Mouse (Mus musculus): ENCODE results near the gene Smyd3. TPM values are rescaled to one million over a fixed set of nuclear protein-coding genes. Genes with fewer than 3 reads are reported as not detected.
A peak's percentile ranks its signal among the peaks of the same experiment; 100 is the strongest.

Gene Smyd3
- 13.5 and 13.7 TPM in 2 replicates for polyA plus RNA-seq (2015; fragmentation: Nextera tagmentation; extraction: Ambion mirVana)

DNA sequence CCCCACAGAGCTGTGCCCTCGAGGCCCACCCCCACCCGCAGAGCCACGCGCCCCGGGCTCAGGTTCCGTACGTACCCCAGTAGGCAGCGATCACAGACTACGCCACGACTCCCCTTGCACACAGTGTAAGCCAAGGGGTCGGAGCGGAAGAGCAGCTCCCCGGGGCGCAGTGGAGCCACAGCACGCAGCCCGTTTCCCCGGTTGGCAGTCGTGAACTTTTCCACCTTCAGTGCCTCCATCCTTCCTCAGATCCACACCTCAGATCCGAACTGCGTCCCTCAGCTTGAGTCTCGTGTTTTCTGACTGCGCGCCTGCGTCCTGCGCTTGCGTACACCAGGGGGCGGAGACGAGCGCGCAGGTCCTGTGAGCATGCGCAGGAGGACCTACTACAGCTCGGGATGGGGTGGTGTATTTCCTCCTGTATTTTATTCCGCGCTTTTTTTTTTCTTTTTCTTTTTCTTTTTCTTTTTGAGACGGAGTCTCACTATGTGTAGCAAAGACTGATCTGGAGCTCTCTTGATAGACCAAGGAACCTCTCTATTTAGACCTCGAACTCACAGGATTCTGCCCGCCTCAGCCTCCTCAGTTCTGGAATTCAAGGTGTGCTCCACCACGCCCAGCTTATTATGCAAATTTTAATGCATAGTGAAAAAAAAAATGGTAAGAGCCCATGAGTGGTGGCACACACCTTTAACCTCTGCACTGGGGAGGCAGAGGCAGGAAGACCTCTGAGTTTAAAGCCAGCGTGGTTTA, at the start of gene Smyd3:
Gene Smyd3 (minus strand): TSS at position 329 of the 753 bp plus-strand sequence.
- H3K27ac ChIP-seq: no peak within 1 kb of the TSS
- peak within 1 kb of the TSS; percentile 67 for H3K4me3 ChIP-seq
- no peaks in the 10 kb centered on the region for H3K27me3 ChIP-seq
- peak; percentile 90 for ATAC-seq
- no peaks in the 10 kb centered on the region for H3K36me3 ChIP-seq (ENCODE audit: poor library complexity, severe bottlenecking)
- H3K4me2 ChIP-seq: peak within 1 kb of the TSS; percentile 97
- H3K9me3 ChIP-seq (replicated peaks): no peaks in the 10 kb centered on the region
- H3K4me1 ChIP-seq: peaks cover 11% of the 10 kb centered on the region
- 7% methylated on average over 39 of the region's 39 CpGs for WGBS
- peak within 1 kb of the TSS; percentile 69 for H3K9ac ChIP-seq

DNA sequence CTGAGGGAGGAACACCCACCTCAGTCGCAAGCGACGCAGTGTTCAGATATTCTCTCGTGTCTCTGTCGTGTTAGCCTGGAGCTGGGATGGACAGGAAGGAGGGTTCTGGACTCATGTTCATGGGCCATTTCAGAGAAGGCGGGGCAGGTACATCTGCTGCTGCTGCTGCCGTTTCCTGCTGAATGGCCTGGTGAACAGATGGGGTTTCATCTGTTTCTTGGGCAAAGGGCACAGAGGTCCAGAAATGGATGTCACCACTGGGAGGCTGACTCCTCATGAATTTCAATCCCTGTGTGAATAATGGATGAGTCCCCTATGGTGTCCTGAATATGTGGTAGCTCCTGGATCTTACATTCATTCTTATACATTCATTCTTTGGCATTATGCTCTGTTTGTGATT, 49.7 kb upstream of the Smyd3 start:
- ATAC-seq: peak; percentile 30; the same call in 1 of the 2 replicates

DNA sequence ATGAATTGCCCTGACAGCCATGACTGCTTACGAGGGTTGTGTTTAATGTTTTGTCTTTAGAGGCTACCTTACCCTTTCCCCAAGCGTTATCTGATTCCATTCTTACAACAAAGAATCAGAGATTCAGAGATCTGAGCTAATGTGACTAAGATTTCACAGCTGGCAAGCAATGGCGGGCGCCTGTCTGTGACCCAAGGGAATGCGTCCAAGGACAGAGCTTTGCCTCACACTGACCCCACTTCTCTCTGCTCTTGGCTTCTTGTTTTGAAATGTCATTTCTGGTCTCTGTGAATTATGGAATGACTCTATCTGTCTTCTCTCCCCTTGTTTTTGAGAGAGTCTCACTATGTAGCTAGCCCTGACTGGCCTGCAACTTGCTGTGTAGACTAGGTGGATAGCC, 46.1 kb upstream of the Smyd3 start:
- WGBS: 88% methylated on average over 5 of the region's 5 CpGs
- no peaks in the 10 kb centered on the region for H3K27me3 ChIP-seq
- H3K9me3 ChIP-seq (replicated peaks): no peaks in the 10 kb centered on the region
- no peak overlapping the region for H3K4me2 ChIP-seq
- H3K4me3 ChIP-seq: no peak overlapping the region
- H3K9ac ChIP-seq: no peak overlapping the region
- H3K36me3 ChIP-seq (ENCODE audit: poor library complexity, severe bottlenecking): no peaks in the 10 kb centered on the region
- no peak for ATAC-seq
- no peak overlapping the region for H3K27ac ChIP-seq
- peaks cover 17% of the 10 kb centered on the region for H3K4me1 ChIP-seq

More for the DNA sequence above, 49.7 kb upstream of the Smyd3 start:
- Histone ChIP-seq H3K4me2 (no peak overlapping the region), H3K36me3 (ENCODE audit: poor library complexity, severe bottlenecking) (no peaks in the 10 kb centered on the region), H3K9me3 (replicated peaks) (no peaks in the 10 kb centered on the region), H3K27ac (peak overlapping the region; percentile 45), H3K9ac (0 out of 2 replicates have a peak overlapping the region, but pooled peaks have one; percentile 13), H3K27me3 (no peaks in the 10 kb centered on the region), H3K4me3 (no peak overlapping the region), H3K4me1 (peaks cover 17% of the 10 kb centered on the region)
- 75% methylated on average over 7 of the region's 7 CpGs for WGBS

DNA sequence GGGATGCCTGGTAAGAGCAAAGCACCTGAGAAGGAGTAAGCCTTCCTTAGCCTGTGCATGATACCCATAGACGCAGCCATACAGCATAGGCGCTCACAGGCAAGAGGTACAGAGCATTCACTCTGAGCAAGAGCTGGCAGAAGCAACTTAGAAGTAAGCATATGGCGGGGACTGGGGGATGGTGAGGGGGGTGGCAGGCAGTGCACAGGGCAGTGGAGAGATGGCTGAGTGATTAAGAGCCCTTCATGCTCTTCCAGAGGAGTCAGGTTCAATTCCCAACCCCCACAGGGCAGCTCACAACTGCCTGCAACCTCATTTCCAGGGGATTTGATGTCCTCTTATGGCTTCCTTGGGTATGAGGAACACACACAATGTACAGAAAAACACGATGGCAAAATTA, 45.4 kb upstream of the Smyd3 start:
- no peaks in the 10 kb centered on the region for H3K36me3 ChIP-seq (ENCODE audit: poor library complexity, severe bottlenecking)
- no peak for ATAC-seq
- H3K9ac ChIP-seq: no peak overlapping the region
- H3K9me3 ChIP-seq (replicated peaks): no peaks in the 10 kb centered on the region
- 92% methylated on average over 4 of the region's 4 CpGs for WGBS
- no peak overlapping the region for H3K27ac ChIP-seq
- peaks cover 17% of the 10 kb centered on the region for H3K4me1 ChIP-seq
- no peak overlapping the region for H3K4me3 ChIP-seq
- no peak overlapping the region for H3K4me2 ChIP-seq
- H3K27me3 ChIP-seq: no peaks in the 10 kb centered on the region

DNA sequence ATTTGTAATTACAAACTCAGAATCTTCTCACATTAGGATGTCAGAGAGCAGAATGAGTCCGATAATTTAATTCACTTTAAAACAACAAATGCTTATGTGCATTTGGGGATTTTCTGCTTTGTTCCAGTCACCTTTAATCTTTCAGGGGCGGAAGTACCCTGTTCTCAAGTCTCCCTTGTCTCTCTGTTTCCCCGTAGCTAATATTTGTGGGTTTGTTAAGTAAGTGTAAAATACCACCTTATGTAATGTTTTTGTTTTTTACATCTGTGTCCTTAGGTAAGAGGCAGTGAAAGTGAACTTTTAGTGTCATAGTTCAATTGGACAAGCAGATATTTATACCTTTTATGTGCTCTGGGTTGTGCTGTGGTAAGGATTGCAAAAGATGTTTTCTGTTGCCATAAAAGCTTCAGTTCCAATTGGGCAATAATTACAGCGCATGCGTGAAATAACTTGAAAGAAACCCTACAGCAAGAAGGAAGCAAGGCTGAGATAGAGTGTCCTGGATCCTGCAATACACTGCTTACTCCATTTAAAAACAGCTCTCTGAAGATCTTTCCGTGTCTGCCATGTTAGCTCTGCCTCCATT, 43.1 kb upstream of the Smyd3 start:
- no peak for ATAC-seq
- H3K4me3 ChIP-seq: no peak overlapping the region
- no peaks in the 10 kb centered on the region for H3K9me3 ChIP-seq (replicated peaks)
- H3K9ac ChIP-seq: no peak overlapping the region
- H3K27me3 ChIP-seq: no peaks in the 10 kb centered on the region
- H3K4me2 ChIP-seq: no peak overlapping the region
- no peaks in the 10 kb centered on the region for H3K36me3 ChIP-seq (ENCODE audit: poor library complexity, severe bottlenecking)
- 0 out of 2 replicates have a peak, but pooled peaks cover 6% of the 10 kb centered on the region for H3K4me1 ChIP-seq
- WGBS: 93% methylated on average over 6 of the region's 6 CpGs
- no peak overlapping the region for H3K27ac ChIP-seq

DNA sequence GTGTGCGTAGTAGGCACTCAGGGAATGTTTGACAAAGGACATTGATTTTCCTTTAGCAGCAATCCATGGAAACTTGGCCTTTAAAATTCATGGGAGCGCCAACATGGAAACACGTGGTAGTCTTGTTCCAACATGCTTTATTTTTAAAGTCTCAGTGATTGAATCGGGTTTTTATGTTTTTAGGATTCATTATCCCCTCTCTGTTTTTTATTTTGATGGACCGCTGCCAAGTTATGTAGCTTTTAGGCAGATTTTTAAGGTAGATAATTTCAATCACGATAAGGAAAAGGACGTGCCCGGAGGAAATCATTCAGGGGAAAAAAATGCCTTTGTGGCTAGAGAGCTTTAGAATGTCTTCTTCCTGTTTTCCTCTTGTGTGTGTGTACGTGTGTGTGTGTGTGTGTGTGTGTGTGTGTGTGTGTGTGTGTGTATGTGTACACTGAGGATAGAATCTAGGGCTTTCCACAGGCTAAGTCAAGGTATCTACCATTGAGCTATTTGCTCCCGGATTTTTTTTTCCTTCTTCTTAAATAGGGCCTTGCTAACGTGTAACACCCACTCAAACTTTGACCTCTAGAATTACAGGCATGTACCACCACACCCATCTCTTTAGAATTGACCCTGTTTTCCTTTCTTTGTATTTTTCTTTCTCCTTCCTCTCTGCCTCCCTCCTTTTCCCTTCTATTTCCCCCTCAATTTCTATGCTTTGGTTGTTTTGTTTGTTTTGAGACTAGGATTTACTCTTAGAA, 41.8 kb upstream of the Smyd3 start:
- Histone ChIP-seq H3K4me3 (no peak overlapping the region), H3K4me2 (no peak overlapping the region), H3K27ac (no peak overlapping the region), H3K9ac (no peak overlapping the region), H3K27me3 (no peaks in the 10 kb centered on the region), H3K4me1 (0 out of 2 replicates have a peak, but pooled peaks cover 6% of the 10 kb centered on the region), H3K36me3 (ENCODE audit: poor library complexity, severe bottlenecking) (no peaks in the 10 kb centered on the region), H3K9me3 (replicated peaks) (no peaks in the 10 kb centered on the region)
- no peak for ATAC-seq
- WGBS: 84% methylated on average over 11 of the region's 11 CpGs

DNA sequence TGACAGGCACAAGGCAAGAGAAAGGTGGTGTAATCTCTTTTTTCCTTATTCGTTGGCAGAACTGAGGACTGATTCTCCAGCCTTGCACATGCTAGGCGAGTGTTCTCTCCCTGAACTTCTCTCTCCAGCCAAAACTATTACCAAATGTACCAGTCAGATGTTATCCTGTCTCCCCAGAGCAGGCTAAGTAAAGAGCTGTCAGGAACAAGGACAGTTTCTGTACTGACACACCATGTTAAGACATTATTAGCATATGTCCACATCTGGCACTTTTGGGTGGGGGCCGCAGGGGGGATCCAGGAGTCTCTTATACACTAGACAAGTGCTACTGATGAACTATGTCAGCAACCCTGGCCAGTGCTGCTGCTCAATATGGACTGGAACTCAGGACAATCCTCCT, 39.1 kb upstream of the Smyd3 start:
- Histone ChIP-seq H3K27me3 (no peaks in the 10 kb centered on the region), H3K9ac (no peak overlapping the region), H3K4me3 (no peak overlapping the region), H3K4me2 (no peak overlapping the region), H3K9me3 (replicated peaks) (no peaks in the 10 kb centered on the region), H3K4me1 (no peaks in the 10 kb centered on the region), H3K36me3 (ENCODE audit: poor library complexity, severe bottlenecking) (no peaks in the 10 kb centered on the region), H3K27ac (no peak overlapping the region)
- ATAC-seq: no peak
- 88% methylated on average over 3 of the region's 3 CpGs for WGBS

DNA sequence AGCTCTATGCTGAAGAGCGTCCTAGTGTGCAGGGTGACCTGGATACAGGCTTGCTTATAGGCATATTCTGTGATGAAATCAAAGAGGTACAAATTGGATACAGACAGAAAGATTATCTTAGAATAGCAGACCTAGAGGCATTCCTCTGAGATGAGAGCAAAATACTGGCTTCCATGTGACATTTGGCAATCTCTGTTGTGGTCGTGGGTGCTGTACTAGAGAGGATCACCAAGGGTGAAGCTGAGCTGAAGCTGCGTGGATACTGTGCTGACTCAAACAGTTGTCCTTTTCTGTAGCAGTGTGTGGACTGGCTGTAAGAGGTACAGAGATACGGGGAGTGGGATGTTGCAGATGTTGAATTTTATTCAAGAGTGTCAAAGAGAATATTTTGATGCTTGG, 36.1 kb upstream of the Smyd3 start:
- H3K27ac ChIP-seq: no peak overlapping the region
- no peaks in the 10 kb centered on the region for H3K4me1 ChIP-seq
- WGBS: 85% methylated on average over 4 of the region's 4 CpGs
- H3K27me3 ChIP-seq: no peaks in the 10 kb centered on the region
- no peak overlapping the region for H3K4me2 ChIP-seq
- no peak overlapping the region for H3K9ac ChIP-seq
- no peaks in the 10 kb centered on the region for H3K9me3 ChIP-seq (replicated peaks)
- ATAC-seq: no peak
- no peak overlapping the region for H3K4me3 ChIP-seq
- no peaks in the 10 kb centered on the region for H3K36me3 ChIP-seq (ENCODE audit: poor library complexity, severe bottlenecking)

DNA sequence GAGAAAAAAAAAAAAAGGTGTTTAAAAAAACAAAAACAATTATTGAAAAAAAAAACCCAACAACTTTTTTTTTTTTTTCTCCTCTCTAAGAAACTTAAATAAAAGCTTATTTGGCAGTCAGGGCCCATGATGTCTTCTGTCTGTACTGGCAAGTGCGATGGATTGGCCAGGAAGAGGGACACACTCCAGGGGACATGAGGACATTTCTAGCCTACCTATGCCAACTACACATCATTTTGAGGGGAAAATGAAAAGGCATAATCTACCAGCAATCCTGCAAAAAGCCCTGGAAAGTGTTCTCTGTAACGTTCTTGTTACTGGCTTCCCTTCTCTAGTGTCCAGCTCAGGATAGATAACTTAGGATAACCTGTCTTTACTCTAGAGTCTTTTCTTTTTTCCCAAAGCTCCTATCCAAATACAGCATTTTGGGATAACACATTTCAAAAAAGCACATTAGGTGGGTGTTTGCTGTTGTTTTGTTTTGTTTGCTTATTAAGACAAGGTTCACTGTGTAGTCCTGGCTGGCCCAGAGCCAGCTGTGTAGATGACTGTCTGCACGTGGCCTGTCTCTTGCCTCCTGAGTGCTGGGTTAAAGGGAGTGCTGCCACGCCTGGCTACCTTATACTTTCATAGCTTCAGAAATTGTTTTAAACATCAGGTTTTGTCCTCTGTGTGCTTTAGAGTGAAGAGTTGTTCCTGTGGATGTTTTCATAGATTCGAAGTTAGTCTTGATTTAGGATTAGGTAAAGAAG, 35.5 kb upstream of the Smyd3 start:
- Histone ChIP-seq H3K27ac (no peak overlapping the region), H3K4me1 (peaks cover 2% of the 10 kb centered on the region), H3K9me3 (replicated peaks) (no peaks in the 10 kb centered on the region), H3K27me3 (no peaks in the 10 kb centered on the region), H3K4me2 (no peak overlapping the region), H3K9ac (no peak overlapping the region), H3K36me3 (ENCODE audit: poor library complexity, severe bottlenecking) (no peaks in the 10 kb centered on the region), H3K4me3 (no peak overlapping the region)
- 70% methylated on average over 5 of the region's 5 CpGs for WGBS
- no peak for ATAC-seq

DNA sequence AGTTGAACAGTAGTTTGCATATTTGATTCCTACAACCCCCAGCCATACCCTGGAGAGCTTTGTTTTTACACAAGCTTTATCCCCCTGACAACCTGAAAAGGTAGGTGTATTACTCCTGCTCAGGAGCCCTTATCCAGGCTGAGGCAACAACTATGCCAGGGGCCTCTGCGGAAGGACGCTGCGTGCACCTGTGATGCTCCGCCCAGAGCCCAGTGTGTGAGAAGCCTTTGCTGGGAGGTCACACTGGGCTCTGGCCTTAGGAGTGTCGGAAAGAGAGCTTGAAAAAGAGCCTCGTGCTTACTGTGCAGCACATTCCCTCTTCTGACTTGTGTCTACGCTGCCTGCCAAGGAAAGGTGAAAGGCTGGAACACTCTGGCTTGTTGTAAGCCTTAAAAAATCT, 34.9 kb upstream of the Smyd3 start:
- Histone ChIP-seq H3K9me3 (replicated peaks) (no peaks in the 10 kb centered on the region), H3K4me3 (no peak overlapping the region), H3K4me2 (no peak overlapping the region), H3K4me1 (peaks cover 8% of the 10 kb centered on the region), H3K27ac (no peak overlapping the region), H3K27me3 (no peaks in the 10 kb centered on the region), H3K9ac (no peak overlapping the region), H3K36me3 (ENCODE audit: poor library complexity, severe bottlenecking) (no peaks in the 10 kb centered on the region)
- 40% methylated on average over 7 of the region's 7 CpGs for WGBS
- no peak for ATAC-seq

DNA sequence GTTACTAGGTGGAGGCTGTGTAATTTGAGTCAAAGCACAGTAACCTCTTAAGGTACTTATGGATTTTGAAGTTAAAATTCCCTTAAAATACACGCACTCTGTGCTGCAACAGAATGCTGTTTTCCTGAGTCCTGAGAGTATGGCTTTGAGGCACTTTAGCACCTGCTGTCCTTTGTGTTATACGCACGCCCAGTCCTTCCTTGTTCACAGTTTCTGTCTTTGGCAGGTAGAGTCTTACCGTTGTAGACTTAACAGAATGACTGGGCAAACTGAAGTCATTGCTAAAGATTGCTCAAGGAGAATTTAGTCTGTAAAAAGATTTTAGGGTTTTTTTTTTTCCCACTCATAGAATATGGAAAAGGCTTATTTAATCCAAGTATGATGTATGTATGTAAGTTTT, 34.1 kb upstream of the Smyd3 start:
- H3K27me3 ChIP-seq: no peaks in the 10 kb centered on the region
- no peak overlapping the region for H3K9ac ChIP-seq
- peaks cover 15% of the 10 kb centered on the region for H3K4me1 ChIP-seq
- no peaks in the 10 kb centered on the region for H3K9me3 ChIP-seq (replicated peaks)
- no peak overlapping the region for H3K27ac ChIP-seq
- 91% methylated on average over 4 of the region's 4 CpGs for WGBS
- H3K36me3 ChIP-seq (ENCODE audit: poor library complexity, severe bottlenecking): no peaks in the 10 kb centered on the region
- ATAC-seq: no peak
- no peak overlapping the region for H3K4me3 ChIP-seq
- no peak overlapping the region for H3K4me2 ChIP-seq

DNA sequence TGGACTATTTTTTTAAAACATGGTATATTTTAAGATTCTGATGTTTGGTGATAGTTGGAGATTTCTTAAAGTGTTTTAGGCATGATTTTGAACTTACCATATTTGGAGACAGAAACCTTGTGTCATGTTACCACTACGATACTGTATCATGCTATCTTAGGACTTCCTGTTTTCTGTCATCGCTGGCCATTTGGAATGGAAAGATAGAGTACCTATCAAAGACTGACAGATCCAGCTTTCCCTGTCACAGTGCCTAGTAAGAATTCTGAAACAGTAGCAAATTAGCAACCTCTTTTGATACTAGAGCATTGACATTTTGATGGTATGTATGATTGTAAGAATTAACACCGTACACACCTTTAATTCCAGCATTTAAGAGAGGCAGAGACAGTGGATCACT, 33.5 kb upstream of the Smyd3 start:
- no peak overlapping the region for H3K9ac ChIP-seq
- H3K4me1 ChIP-seq: peaks cover 15% of the 10 kb centered on the region
- WGBS: 91% methylated on average over 3 of the region's 3 CpGs
- no peaks in the 10 kb centered on the region for H3K9me3 ChIP-seq (replicated peaks)
- H3K4me2 ChIP-seq: no peak overlapping the region
- no peaks in the 10 kb centered on the region for H3K27me3 ChIP-seq
- H3K4me3 ChIP-seq: no peak overlapping the region
- no peaks in the 10 kb centered on the region for H3K36me3 ChIP-seq (ENCODE audit: poor library complexity, severe bottlenecking)
- ATAC-seq: no peak
- H3K27ac ChIP-seq: no peak overlapping the region

Data from forebrain, embryonic 13.5 days (tissue).